Mouse (Mus musculus) heart, embryonic 13.5 days (tissue): ENCODE measurements around the gene Agbl4. TPM values are rescaled to one million over a fixed set of nuclear protein-coding genes. Genes with fewer than 3 reads are reported as not detected.

Source experiments
- ATAC-seq: fragments of 200-750 bp; cut with Nextera tagmentation; 2 replicates; pipeline ENCODE4 v1.8.0; 2017; ENCODE audit warnings: moderate TSS enrichment; ENCODE audit not compliant: insufficient number of reproducible peaks, low FRiP score, low TSS enrichment; ENCODE audit errors: extremely low read depth
- H3K27ac ChIP-seq: fragments of 300-500 bp; sonication (generic); replicated peaks from 2 replicates; pipeline ENCODE4 v1.5.1; 2015; ENCODE audit warnings: moderate library complexity, mild to moderate bottlenecking, inconsistent platforms
- H3K27me3 ChIP-seq: fragments of 300-500 bp; sonication (generic); replicated peaks from 2 replicates; pipeline ENCODE4 v1.6.1; 2015; ENCODE audit warnings: mild to moderate bottlenecking, inconsistent platforms
- H3K36me3 ChIP-seq: fragments of 300-500 bp; sonication (generic); 2 replicates; pipeline ENCODE4 v1.6.1; 2015; ENCODE audit warnings: mild to moderate bottlenecking, inconsistent platforms
- H3K4me1 ChIP-seq: fragments of 300-500 bp; sonication (generic); 2 replicates; pipeline ENCODE4 v1.6.1; 2015; ENCODE audit warnings: inconsistent platforms
- H3K4me2 ChIP-seq: fragments of 300-500 bp; sonication (generic); 2 replicates; pipeline ENCODE4 v1.6.1; 2015; ENCODE audit warnings: inconsistent platforms, mild to moderate bottlenecking, moderate library complexity
- H3K4me3 ChIP-seq: fragments of 300-500 bp; sonication (generic); 2 replicates; pipeline ENCODE4 v1.5.1; 2015; ENCODE audit warnings: moderate library complexity, mild to moderate bottlenecking, inconsistent platforms
- H3K9ac ChIP-seq: fragments of 300-500 bp; sonication (generic); 2 replicates; pipeline ENCODE4 v1.6.1; 2015; ENCODE audit warnings: inconsistent platforms, mild to moderate bottlenecking, moderate library complexity
- H3K9me3 ChIP-seq: fragments of 300-500 bp; sonication (generic); 2 replicates; pipeline ENCODE4 v1.6.1; 2016; ENCODE audit warnings: inconsistent platforms
- WGBS: fragments of 180-500 bp; shearing (Covaris S2); methylation state at CpG from one replicate; pipeline ENCODE4 v1.1.7; 2015; ENCODE audit warnings: mixed read lengths; 5-methylcytosine and 5-hydroxymethylcytosine counted together
- polyA plus RNA-seq: library from polyadenylated mRNA; unstranded; fragments of >200 nt; fragmentation: Nextera tagmentation; extraction: Ambion mirVana; gene quantifications from 2 replicates; pipeline ENCODE4 v1.2.1, GENCODE M21; 2015

Agbl4 gene
- polyA plus RNA-seq, 1 experiment from 2014 or later = 0.94 TPM

DNA sequence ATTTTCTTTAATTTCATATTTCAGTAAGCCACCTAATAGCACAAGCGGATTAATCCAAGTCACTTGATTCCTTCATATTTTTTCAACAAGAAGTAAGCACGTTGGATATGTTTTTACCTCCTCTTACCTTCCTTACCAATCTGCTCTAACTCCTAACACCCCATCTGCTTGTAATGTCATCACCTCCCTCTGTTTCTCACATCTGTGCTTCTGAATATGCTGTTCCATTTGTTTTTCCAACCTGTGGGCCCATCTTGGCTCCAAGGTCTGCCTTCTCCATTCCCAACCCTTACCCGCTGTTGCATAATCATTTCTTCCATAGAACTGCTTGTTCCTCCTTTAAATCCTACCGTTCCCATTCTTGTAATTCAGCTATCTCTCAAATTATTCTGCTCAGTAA is 884.4 kb downstream of the Agbl4 start:
- ATAC-seq = no peak

GRCm38 (mm10) chr4:111284625-111285024 is 887.2 kb downstream of the Agbl4 start:
- peaks cover 8% of the 10 kb centered on the region; the same call in 1 of the 2 replicates for H3K4me1 ChIP-seq
- H3K27ac ChIP-seq = no peak overlapping the region
- no peaks in the 10 kb centered on the region for H3K36me3 ChIP-seq
- no peaks in the 10 kb centered on the region for H3K27me3 ChIP-seq
- no peak for ATAC-seq
- no peak overlapping the region for H3K9ac ChIP-seq
- no peak overlapping the region for H3K4me3 ChIP-seq
- no peaks in the 10 kb centered on the region for H3K9me3 ChIP-seq
- H3K4me2 ChIP-seq = no peak overlapping the region
- WGBS = 71% methylated on average over 2 of the region's 2 CpGs

More for the DNA sequence above, 884.4 kb downstream of the Agbl4 start:
- H3K4me3 ChIP-seq = no peak overlapping the region
- H3K27me3 ChIP-seq = no peaks in the 10 kb centered on the region
- no peak overlapping the region for H3K9ac ChIP-seq
- no peak overlapping the region for H3K27ac ChIP-seq
- no peaks in the 10 kb centered on the region for H3K36me3 ChIP-seq
- peaks cover 8% of the 10 kb centered on the region; the same call in 1 of the 2 replicates for H3K4me1 ChIP-seq
- WGBS = 74% methylated on average over 4 of the region's 4 CpGs
- no peaks in the 10 kb centered on the region for H3K9me3 ChIP-seq
- no peak overlapping the region for H3K4me2 ChIP-seq

DNA sequence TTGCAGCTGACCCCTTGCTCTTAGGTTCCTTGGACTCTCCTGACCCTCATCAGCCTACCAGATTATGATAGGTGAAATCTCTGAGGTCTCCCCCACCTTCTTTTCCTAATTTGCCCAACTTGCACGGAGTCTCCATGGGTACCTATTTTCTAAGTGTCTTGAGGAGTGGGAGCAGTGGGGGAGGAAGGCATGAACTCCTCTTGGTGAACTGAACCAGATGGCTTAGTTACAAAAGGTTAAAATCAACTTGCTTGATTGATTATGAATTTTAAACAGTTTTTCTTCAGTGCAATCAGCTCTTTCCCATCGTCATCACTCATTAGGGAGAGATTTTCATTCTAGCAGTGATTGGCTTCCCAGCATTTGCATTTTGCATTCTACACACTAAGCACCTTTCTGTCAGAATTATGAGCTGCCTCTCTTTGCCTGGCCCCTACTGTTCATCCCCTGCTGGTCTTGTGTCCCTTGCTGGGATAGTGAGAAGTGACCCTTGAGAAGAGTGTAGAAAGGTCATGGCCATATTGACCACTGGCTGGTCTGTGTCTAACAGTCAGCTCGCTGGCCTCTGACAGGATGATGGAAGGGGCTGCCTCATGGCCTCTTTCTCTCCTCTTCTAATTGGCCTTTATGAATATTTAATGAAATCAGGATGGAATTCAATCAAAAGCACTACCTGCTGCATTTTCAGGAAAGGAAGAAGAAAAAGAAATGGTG is 897.2 kb downstream of the Agbl4 start:
- no peak for ATAC-seq
- no peak overlapping the region for H3K4me3 ChIP-seq
- H3K9ac ChIP-seq = no peak overlapping the region
- H3K4me1 ChIP-seq = no peaks in the 10 kb centered on the region
- no peaks in the 10 kb centered on the region for H3K9me3 ChIP-seq
- no peak overlapping the region for H3K27ac ChIP-seq
- H3K4me2 ChIP-seq = no peak overlapping the region
- 58% methylated on average over 3 of the region's 3 CpGs for WGBS
- no peaks in the 10 kb centered on the region for H3K27me3 ChIP-seq
- H3K36me3 ChIP-seq = no peaks in the 10 kb centered on the region

- no peaks in the 10 kb centered on the region for H3K27me3 ChIP-seq
- H3K9ac ChIP-seq = no peak overlapping the region
- no peaks in the 10 kb centered on the region for H3K36me3 ChIP-seq
- no peak overlapping the region for H3K27ac ChIP-seq
- WGBS = 53% methylated on average over 1 of the region's 1 CpGs
- H3K4me1 ChIP-seq = no peaks in the 10 kb centered on the region
- no peak overlapping the region for H3K4me2 ChIP-seq
- H3K4me3 ChIP-seq = no peak overlapping the region
- ATAC-seq = no peak
- H3K9me3 ChIP-seq = no peaks in the 10 kb centered on the region
These were observed 909.1 kb downstream of the Agbl4 start for GRCm38 (mm10) chr4:111306518-111306917.

GRCm38 (mm10) chr4:111307166-111307565 is 909.7 kb downstream of the Agbl4 start:
- Histone ChIP-seq H3K27me3 (no peaks in the 10 kb centered on the region), H3K36me3 (no peaks in the 10 kb centered on the region), H3K27ac (no peak overlapping the region), H3K4me1 (no peaks in the 10 kb centered on the region), H3K4me2 (no peak overlapping the region), H3K9ac (no peak overlapping the region), H3K9me3 (no peaks in the 10 kb centered on the region), H3K4me3 (no peak overlapping the region)
- WGBS = 59% methylated on average over 7 of the region's 7 CpGs
- ATAC-seq = no peak

DNA sequence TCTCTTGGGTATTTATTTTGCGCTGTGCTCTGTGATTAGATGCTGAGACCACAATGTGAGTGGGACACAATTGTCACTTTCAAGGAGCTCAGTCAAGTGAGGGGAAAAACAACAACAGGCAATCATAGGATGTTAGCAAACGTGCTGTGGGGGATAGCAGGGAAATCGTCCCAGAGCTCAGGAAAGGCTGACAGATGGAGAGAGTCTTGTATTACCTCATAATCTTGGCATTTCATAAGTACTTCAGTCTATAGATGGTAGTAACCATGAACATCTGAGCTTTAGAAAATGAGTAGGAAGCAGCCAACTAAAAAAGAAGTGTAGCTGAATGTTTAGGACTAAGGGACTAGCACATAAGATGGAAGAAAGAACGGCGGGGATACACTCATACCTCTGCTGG is 910.2 kb downstream of the Agbl4 start:
- Histone ChIP-seq H3K4me3 (no peak overlapping the region), H3K27ac (no peak overlapping the region), H3K27me3 (no peaks in the 10 kb centered on the region), H3K9ac (no peak overlapping the region), H3K4me1 (no peaks in the 10 kb centered on the region), H3K36me3 (no peaks in the 10 kb centered on the region), H3K4me2 (no peak overlapping the region), H3K9me3 (no peaks in the 10 kb centered on the region)
- WGBS = 57% methylated on average over 5 of the region's 5 CpGs
- no peak for ATAC-seq

- Histone ChIP-seq H3K27me3 (no peaks in the 10 kb centered on the region), H3K4me2 (no peak overlapping the region), H3K9me3 (no peaks in the 10 kb centered on the region), H3K27ac (no peak overlapping the region), H3K4me3 (no peak overlapping the region), H3K4me1 (no peaks in the 10 kb centered on the region), H3K36me3 (no peaks in the 10 kb centered on the region), H3K9ac (no peak overlapping the region)
- WGBS = 56% methylated on average over 3 of the region's 3 CpGs
- no peak for ATAC-seq
These were observed 911.3 kb downstream of the Agbl4 start for GRCm38 (mm10) chr4:111308572-111309288.

DNA sequence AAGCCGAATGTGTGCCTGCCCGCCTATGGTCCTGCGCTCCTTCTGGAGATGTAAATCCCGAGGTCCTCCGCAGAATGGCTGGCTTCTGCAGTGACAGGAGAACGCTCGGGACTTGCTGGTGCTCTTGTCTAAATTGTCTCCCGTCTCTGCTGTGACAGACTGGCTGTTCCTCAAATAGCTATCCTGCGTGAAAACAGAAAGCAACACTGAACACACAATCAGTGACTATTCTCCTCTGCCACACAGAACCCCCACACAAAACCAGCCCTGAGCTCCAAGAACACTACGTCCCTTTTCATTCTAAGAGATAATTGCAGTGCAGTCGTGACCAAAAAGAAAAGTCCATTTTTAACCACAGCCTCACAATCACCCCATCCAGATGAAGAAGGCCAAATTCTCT is 929.6 kb downstream of the Agbl4 start:
- no peak overlapping the region for H3K27ac ChIP-seq
- no peak for ATAC-seq
- H3K4me3 ChIP-seq = no peak overlapping the region
- WGBS = 54% methylated on average over 11 of the region's 11 CpGs
- peak overlapping the region; percentile 11; the same call in 1 of the 2 replicates for H3K4me2 ChIP-seq
- H3K27me3 ChIP-seq = no peaks in the 10 kb centered on the region
- H3K9ac ChIP-seq = no peak overlapping the region
- no peaks in the 10 kb centered on the region for H3K36me3 ChIP-seq
- H3K9me3 ChIP-seq = no peaks in the 10 kb centered on the region
- peaks cover 23% of the 10 kb centered on the region for H3K4me1 ChIP-seq

GRCm38 (mm10) chr4:111327760-111328373 is 930.4 kb downstream of the Agbl4 start:
- WGBS = 49% methylated on average over 11 of the region's 11 CpGs

DNA sequence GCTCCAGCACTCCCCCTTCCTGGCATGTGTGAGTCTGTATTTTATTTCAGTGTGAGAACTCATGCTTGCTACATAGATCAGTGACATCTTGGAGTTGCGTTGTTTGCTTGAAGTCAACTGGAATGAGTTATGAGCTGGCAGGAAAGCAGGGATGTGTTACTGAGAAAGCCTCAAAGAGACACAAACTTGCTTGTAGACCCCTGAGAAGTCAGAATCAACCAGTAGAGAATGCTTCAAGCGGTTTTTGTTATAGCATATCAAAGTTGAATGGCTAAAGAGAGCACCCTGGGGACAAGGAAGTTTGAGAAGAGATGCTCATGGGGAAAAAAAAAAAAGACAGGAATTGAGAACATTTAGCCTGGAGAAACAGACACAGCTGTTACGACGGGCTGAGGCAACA is 932.0 kb downstream of the Agbl4 start:
- no peak for ATAC-seq
- 82% methylated on average over 4 of the region's 4 CpGs for WGBS

More at GRCm38 (mm10) chr4:111327760-111328373, 930.4 kb downstream of the Agbl4 start:
- Histone ChIP-seq H3K36me3 (no peaks in the 10 kb centered on the region), H3K4me2 (no peak overlapping the region), H3K27me3 (no peaks in the 10 kb centered on the region), H3K4me1 (peaks cover 23% of the 10 kb centered on the region), H3K9ac (no peak overlapping the region), H3K9me3 (no peaks in the 10 kb centered on the region), H3K27ac (no peak overlapping the region), H3K4me3 (no peak overlapping the region)
- no peak for ATAC-seq

GRCm38 (mm10) chr4:111332864-111333263 is 935.4 kb downstream of the Agbl4 start:
- Histone ChIP-seq H3K9ac (no peak overlapping the region), H3K4me2 (no peak overlapping the region), H3K27me3 (no peaks in the 10 kb centered on the region), H3K27ac (no peak overlapping the region), H3K4me3 (no peak overlapping the region), H3K9me3 (no peaks in the 10 kb centered on the region), H3K4me1 (peaks cover 15% of the 10 kb centered on the region), H3K36me3 (no peaks in the 10 kb centered on the region)
- 58% methylated on average over 4 of the region's 4 CpGs for WGBS
- ATAC-seq = no peak

More for the DNA sequence above, 932.0 kb downstream of the Agbl4 start:
- H3K36me3 ChIP-seq = no peaks in the 10 kb centered on the region
- H3K4me1 ChIP-seq = peaks cover 23% of the 10 kb centered on the region
- no peak overlapping the region for H3K9ac ChIP-seq
- H3K9me3 ChIP-seq = no peaks in the 10 kb centered on the region
- H3K4me3 ChIP-seq = no peak overlapping the region
- H3K4me2 ChIP-seq = no peak overlapping the region
- no peaks in the 10 kb centered on the region for H3K27me3 ChIP-seq
- no peak overlapping the region for H3K27ac ChIP-seq
